Mouse (Mus musculus): Measurements from ENCODE around the gene Pde10a.

DNA sequence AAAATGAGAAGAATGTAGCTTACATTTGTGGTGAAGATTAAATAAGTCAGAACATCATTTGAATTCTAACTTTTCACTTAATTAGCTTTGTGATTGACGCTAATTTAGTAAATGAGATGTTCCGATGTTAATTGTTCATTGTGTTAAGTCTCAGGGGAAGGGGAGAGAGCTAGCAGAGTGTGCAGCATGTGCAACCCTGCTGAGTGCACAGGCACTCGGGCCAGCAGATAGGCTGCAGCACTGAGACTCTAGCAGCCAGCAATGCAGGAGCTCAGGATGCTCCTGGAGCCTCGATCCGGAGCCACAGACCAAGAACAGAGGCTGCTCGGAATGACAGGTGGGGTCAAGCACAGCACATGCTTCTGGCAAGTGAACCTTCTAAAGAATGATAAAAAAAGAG lies 211.1 kb downstream of the Pde10a start:
- TF ChIP-seq FLI1 (IDR thresholded peaks at IDR 0.05; ENCODE audit: low read length): no peak
- no peak for TF ChIP-seq GATA1 (IDR thresholded peaks at IDR 0.05; ENCODE audit: borderline replicate concordance, low read length)

Measured in megakaryocyte, embryonic 14.5 days (primary cell).